Mouse (Mus musculus) ES-E14 (cell line): ENCODE data around the gene Dnajc11. TPM values are rescaled to one million over a fixed set of nuclear protein-coding genes. Genes with fewer than 3 reads are reported as not detected.

ENCODE experiments used
- DNase-seq: peaks from one replicate; pipeline ENCODE4 v3.0.0-alpha.2; 2013; ENCODE audit warnings: low read depth, low spot score
- H3K27ac ChIP-seq: 2 replicates; pipeline ENCODE4 v1.5.1; 2012; ENCODE audit warnings: low read depth, mild to moderate bottlenecking, low read length, moderate library complexity, mixed read lengths; ENCODE audit not compliant: poor library complexity, insufficient read depth, severe bottlenecking
- H3K36me3 ChIP-seq: 2 replicates; pipeline ENCODE4 v1.6.1; 2012; ENCODE audit warnings: mild to moderate bottlenecking, low read length, moderate library complexity, mixed read lengths; ENCODE audit not compliant: control insufficient read depth, poor library complexity, insufficient read depth, severe bottlenecking
- H3K4me1 ChIP-seq, 2 experiments: fragments of 150-350 bp in 1 of 2; sonication (generic) in 1 of 2; 2 replicates each; pipeline ENCODE4 v1.6.1; 2012; ENCODE audit warnings: low read length in 2 of 2, mild to moderate bottlenecking in 1 of 2, mixed read lengths in 1 of 2; ENCODE audit not compliant: control insufficient read depth in 2 of 2, insufficient read depth in 2 of 2, poor library complexity in 1 of 2
- H3K4me3 ChIP-seq, 2 experiments: fragments of 150-350 bp in 1 of 2; sonication (generic) in 1 of 2; 2 replicates each; pipeline ENCODE4 v1.5.1; 2012; ENCODE audit warnings: low read length in 2 of 2, low read depth in 1 of 2, mild to moderate bottlenecking in 1 of 2, mixed read lengths in 1 of 2; ENCODE audit not compliant: insufficient read depth in 1 of 2, poor library complexity in 1 of 2, severe bottlenecking in 1 of 2
- H3K9ac ChIP-seq: 2 replicates; pipeline ENCODE4 v1.6.1; 2012; ENCODE audit warnings: low read depth, mild to moderate bottlenecking, low read length, mixed read lengths; ENCODE audit not compliant: poor library complexity, insufficient read depth, severe bottlenecking
- H3K9me3 ChIP-seq: fragments of 150-350 bp; sonication (generic); 2 replicates; pipeline ENCODE4 v1.6.1; 2012; ENCODE audit warnings: low read depth, mild to moderate bottlenecking, low read length; ENCODE audit not compliant: control insufficient read depth, insufficient read depth
- CHD2 ChIP-seq: IDR thresholded peaks from 2 replicates; pipeline ENCODE4 v1.6.1; 2014; ENCODE audit warnings: mild to moderate bottlenecking, low read depth, low read length, inconsistent platforms
- HCFC1 ChIP-seq: IDR thresholded peaks from 2 replicates; pipeline ENCODE4 v1.6.1; 2012; ENCODE audit warnings: low read length, inconsistent platforms, borderline replicate concordance; ENCODE audit not compliant: insufficient read depth
- MAFK ChIP-seq: IDR thresholded peaks from 2 replicates; pipeline ENCODE4 v1.6.1; 2014; ENCODE audit warnings: mild to moderate bottlenecking, low read depth, low read length, inconsistent platforms; ENCODE audit not compliant: insufficient read depth
- ZC3H11A ChIP-seq: IDR thresholded peaks from 2 replicates; pipeline ENCODE4 v1.6.1; 2012; ENCODE audit warnings: low read depth, mild to moderate bottlenecking, inconsistent platforms, low read length, borderline replicate concordance
- ZNF384 ChIP-seq: IDR thresholded peaks from 2 replicates; pipeline ENCODE4 v1.6.1; 2012; ENCODE audit warnings: low read depth, low read length, inconsistent platforms
- in situ Hi-C, 2 experiments: fragments of 600-800 bp; cut with MboI; formaldehyde crosslinking; loops; one replicate each; pipeline ENCODE4 v1.15.1; 2025; ENCODE audit warnings: low sequenced_read_pairs in 2 of 2, inconsistent platforms in 1 of 2; ENCODE audit not compliant: unreplicated experiment in 2 of 2
- total RNA-seq: library from RNA; depleted of rRNA; stranded (reverse); fragments of 300-350 nt; gene quantifications from 2 replicates; pipeline ENCODE4 v1.2.3, GENCODE M21; 2012

Dnajc11 gene
- total RNA-seq, 1 experiment: 98.2 TPM

DNA sequence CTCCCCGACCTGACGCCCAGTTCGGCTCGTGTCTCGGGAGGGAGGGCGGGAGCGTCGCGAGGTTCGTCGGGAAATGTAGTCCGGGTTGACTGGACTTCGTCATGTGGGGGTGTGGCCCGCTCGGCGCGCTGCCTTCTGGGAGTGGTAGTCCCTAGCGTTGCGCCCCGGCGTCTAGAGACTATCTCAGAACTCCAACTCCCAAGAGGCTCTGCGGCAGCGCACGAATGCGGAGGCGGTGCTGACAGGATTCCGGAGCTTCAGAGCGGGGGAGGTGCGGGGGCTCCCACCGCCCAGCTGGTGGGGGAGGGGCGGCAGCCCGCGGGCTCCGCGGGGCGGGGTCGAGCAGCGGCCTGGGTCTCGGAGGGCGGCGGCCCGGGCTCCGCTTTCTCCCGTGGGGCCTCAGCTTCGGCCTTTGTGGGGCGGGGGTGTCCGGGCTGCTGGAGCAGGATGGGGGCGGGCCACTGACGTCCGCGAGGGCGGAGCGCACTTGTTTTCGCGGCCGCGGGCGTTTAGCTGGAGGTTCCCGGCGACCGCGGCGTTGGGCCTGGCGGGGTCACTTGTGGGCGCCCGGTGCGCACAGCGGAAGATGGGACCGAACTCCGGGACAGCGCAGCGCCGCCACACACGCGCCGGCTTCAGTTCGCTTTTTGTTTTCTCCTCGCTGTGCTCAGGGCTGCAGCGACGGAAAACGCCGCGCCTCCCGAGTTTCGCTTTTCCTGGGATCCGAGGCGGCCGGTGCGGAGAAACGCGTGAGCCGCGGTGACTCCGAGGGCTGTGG is 62.9 kb downstream of the Dnajc11 start, which contains the start of gene Phf13:
Gene Phf13 (minus strand): TSS at position 86 of the 778 bp plus-strand sequence.
- in situ Hi-C loops: no loop called here

DNA sequence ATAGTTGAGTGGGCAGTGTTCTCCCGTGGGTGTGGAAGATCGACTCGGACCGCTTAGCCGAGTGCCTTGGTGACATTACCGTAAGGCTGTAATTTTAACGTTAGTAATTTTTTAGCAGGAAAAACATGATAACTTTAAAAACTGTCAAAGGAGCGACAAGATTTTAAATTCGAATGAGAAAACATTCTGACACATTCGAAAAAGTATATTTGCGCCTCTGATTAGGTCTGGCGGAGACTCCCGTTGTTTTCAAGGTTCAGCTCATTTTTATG is 63.4 kb downstream of the Dnajc11 start:
- DNase-seq: no peak
- Histone ChIP-seq H3K4me3 (peak overlapping the region; percentile 76 to 79), H3K27ac (no peak overlapping the region; the same call in 1 of the 2 replicates), H3K4me1 (peaks cover 0 to 11% of the 10 kb centered on the region in 2 experiments; a peak in 2 of 4 replicates), H3K36me3 (peaks cover 14% of the 10 kb centered on the region), H3K9ac (peak overlapping the region; percentile 82), H3K9me3 (no peaks in the 10 kb centered on the region)
- TF ChIP-seq ZC3H11A: no peak
- TF ChIP-seq ZNF384: no peak
- no peak for TF ChIP-seq HCFC1
- TF ChIP-seq CHD2: no peak
- TF ChIP-seq MAFK: no peak
- in situ Hi-C loops: no loop called here

More for the DNA sequence above, 62.9 kb downstream of the Dnajc11 start, which contains the start of gene Phf13:
- H3K27ac ChIP-seq: peak within 1 kb of the TSS; percentile 71
- H3K9me3 ChIP-seq: no peaks in the 10 kb centered on the region
- H3K4me1 ChIP-seq: peaks cover 0 to 14% of the 10 kb centered on the region in 2 experiments; a peak in 2 of 4 replicates
- TF ChIP-seq HCFC1: peak; percentile 99
- TF ChIP-seq ZC3H11A: no peak
- H3K9ac ChIP-seq: peak within 1 kb of the TSS; percentile 97
- H3K36me3 ChIP-seq: peaks cover 19% of the 10 kb centered on the region
- H3K4me3 ChIP-seq: peak within 1 kb of the TSS; percentile 99 to 100
- peak; percentile 97 for DNase-seq

DNA sequence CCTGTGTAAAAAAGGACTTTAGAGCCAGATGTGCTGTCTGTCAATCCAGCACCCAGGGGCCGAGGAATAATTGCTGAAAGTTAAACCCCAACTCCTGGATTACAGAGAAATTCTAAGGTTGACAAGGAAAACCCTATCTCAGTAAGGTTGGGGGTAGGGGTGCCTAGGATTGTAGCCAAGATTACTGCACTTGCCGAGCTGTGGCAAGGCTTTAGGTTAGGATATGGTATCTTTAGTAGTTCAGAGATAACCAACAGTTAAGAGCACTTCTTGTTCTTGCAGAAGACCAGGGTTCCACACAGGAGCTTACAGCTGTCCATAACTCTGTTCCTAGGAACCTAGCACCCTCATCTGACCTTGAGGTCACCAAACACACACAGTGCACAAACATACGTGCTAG is 64.2 kb downstream of the Dnajc11 start:
- TF ChIP-seq HCFC1 (no peak), ZNF384 (no peak), MAFK (no peak), ZC3H11A (no peak), CHD2 (no peak)
- peaks cover 0 to 11% of the 10 kb centered on the region in 2 experiments; a peak in 2 of 4 replicates for H3K4me1 ChIP-seq
- H3K9me3 ChIP-seq: no peaks in the 10 kb centered on the region
- no peak for DNase-seq
- peaks cover 6% of the 10 kb centered on the region; the same call in 1 of the 2 replicates for H3K36me3 ChIP-seq
- H3K4me3 ChIP-seq: no peak overlapping the region
- H3K9ac ChIP-seq: no peak overlapping the region
- H3K27ac ChIP-seq: no peak overlapping the region
- in situ Hi-C loops: no loop called here

DNA sequence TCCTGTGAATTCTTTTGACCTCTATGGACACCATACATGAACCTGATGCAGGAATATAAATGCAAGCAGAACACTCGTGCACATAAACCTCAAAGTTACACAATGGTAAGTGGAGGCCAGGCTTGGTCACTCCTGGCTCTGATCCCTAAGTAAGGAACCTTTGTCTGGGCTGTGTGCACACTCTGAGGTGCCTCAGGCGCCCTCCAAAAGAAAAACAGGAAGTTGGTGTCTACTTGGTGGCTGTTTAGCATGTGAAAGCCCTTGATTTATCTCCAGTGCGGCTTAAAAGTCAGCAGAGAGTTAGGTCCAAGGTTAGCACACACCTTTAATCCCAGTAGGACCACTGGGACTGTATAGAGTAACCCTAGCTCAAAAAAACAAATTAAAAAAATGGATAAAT is 66.0 kb downstream of the Dnajc11 start:
- H3K36me3 ChIP-seq: no peaks in the 10 kb centered on the region

DNA sequence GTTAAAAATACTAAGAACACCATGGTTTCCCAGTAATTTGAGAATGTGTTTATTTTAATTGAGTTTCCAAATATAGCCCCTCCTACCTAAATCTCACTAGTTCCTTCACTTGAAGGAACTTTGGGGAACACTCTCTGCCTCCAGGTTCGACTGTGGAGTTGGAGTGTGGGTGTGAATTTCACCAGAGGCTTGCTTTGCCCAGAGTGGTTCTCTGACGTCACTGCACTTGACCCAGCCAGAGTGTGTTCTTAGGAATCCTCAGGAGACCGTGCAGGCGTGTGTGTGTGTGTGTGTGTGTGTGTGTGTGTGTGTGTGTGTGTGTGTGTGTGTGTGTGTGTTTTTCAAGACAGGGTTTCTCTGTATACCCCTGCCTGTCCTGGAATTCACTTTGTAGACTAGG is 67.4 kb downstream of the Dnajc11 start:
- in situ Hi-C loops: no loop called here
- TF ChIP-seq ZC3H11A (no peak), ZNF384 (no peak), CHD2 (no peak), HCFC1 (no peak), MAFK (no peak)
- Histone ChIP-seq H3K4me3 (no peak overlapping the region), H3K36me3 (no peaks in the 10 kb centered on the region), H3K27ac (no peak overlapping the region), H3K9ac (no peak overlapping the region), H3K9me3 (no peaks in the 10 kb centered on the region), H3K4me1 (peaks cover 0 to 13% of the 10 kb centered on the region in 2 experiments; a peak in 2 of 4 replicates)
- DNase-seq: no peak

More for the DNA sequence above, 66.0 kb downstream of the Dnajc11 start:
- Histone ChIP-seq H3K9me3 (no peaks in the 10 kb centered on the region), H3K9ac (no peak overlapping the region), H3K4me3 (no peak overlapping the region), H3K27ac (no peak overlapping the region), H3K4me1 (peaks cover 0 to 11% of the 10 kb centered on the region in 2 experiments; a peak in 2 of 4 replicates)
- TF ChIP-seq CHD2 (no peak), MAFK (no peak), HCFC1 (no peak), ZNF384 (no peak), ZC3H11A (no peak)
- in situ Hi-C loops: no loop called here
- no peak for DNase-seq
